Mouse (Mus musculus) yolk sac, embryonic 10.5 days (tissue): ENCODE data around the gene Prpf6.
A peak's percentile ranks its signal among the peaks of the same experiment; 100 is the strongest.

Experiments
- DNase-seq: peaks from one replicate; pipeline ENCODE4 v3.0.0-alpha.2; 2017; ENCODE audit warnings: low spot score

Gene Prpf6

DNA sequence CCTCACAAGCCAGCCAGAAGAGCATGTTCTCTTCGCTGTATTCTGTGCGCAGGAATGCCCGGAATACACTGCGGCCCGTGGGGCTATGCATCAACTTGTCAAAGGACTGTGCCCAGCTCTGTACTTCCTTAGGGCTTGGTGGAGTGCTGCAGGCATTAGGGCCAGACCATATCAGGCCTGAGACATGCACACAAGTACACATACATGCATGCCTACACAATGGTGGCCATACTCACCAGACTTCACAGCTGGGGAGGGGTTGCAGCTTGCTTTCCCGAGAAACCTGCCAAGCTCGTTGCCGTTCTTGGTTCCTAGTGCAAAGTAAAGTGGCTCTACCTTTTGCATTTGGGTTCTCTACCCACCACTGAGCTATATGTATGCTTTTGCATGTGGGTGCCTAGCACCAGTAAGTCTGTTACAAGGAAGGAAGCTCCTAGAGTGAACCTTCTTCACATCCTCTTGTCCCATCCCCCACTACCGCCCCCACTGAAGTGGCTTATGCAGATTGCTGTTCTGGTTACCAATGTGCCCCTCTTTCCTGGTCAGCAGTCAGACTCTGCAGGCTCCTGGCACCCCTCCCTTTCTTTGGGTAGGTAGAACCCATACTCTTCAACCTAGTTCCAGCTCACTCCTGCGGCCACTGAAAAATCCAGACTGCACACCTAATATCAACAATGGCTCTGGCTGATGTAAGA lies 97.9 kb downstream of the Prpf6 start:
- no peak for DNase-seq

- no peak for DNase-seq
Measured at GRCm38 (mm10) chr2:181691083-181691482, 99.4 kb downstream of the Prpf6 start.

DNA sequence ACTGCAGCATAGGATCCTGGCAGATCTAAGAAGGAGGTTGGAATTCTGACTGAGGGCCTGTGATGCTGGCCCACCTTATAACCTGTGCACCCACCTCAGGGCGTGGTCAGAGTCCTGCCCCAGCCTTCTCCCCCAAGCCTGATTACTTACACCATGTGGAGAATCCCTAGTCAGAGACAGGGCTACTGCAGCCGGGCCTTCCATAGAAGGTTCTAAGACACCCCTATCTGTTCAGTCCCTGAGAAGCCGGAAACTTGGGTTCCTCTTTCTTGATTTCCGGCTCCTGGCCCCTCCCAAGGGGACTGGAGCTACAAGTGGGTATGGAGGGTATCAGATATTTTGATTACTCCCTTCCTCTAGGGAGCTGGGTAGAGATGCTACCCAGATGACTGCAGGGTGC lies 99.9 kb downstream of the Prpf6 start:
- no peak for DNase-seq

DNA sequence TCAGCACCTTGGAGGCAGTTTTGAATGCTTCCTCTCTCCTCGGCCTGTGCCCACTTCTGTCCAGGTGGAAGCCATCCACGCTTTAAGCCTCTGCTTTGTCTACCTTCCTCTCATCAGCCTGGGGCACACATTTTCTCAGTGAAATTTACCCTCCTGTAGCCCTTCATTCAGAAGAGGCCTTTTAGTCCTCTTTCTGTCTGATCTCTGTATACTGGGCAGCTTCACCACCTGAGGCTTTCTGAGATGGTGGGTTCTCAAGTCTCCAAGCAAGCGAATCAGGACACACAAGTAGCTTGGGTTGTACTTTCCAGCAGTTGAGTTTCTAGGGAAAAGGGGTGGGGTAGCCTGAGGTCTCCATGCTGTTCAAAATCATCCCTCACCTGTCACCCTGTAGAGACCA lies 100.6 kb downstream of the Prpf6 start:
- DNase-seq, result no peak

DNA sequence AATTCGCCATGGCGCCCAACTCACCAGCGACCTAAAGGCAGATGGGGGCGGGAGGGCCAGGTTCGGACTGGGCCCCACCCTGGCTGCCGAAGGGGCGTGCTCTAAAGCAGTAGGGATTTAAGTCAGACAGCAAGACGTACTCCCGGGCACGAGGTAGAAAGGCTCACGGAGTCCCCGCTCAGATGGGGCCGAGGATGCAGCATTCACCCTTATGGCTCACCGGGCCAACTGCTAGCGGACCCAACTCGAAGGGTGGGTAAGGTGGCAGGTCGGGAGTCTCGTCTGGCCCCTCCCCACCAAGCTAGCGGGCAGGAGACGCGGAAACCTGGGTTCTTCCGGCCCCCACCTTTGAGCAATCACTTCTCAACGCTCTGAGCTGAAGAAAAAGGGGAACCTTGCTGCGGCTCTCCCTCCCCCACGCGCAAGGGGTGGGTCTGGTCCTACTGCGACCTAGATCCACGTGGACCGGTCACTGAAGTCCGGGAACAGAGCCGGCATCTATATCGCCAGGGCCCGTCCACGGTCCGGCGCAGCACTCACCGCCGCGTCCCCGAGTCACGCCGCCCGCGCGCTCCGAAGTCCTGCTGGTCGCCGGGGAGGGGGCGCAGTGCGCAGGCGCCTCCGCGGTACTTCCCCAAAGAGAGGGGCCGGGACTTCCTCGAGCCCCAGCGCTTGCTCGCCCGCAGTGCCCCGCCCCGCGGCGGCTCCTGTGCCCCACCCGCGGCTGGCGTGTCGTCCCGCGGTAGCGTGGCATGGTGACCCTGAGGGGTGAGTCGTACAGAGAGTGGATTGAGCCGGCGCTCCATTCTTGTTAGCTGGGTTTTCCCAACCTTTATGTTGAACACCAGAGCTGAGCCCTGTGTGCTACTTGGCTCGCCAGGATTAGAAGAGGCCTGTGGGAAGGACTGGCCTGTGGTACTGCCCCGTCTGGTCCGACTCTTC lies 101.9 kb downstream of the Prpf6 start, which contains the start of gene Rgs19:
TSS of gene Rgs19 (minus strand) at position 639 of the 942 bp plus-strand sequence.
- peak; percentile 77 for DNase-seq

- DNase-seq, result no peak
Measured at GRCm38 (mm10) chr2:181694581-181694980, 102.9 kb downstream of the Prpf6 start.

GRCm38 (mm10) chr2:181695776-181696175 lies 104.1 kb downstream of the Prpf6 start:
- DNase-seq, result no peak

- DNase-seq, result no peak
Measured at GRCm38 (mm10) chr2:181696801-181697420, 105.2 kb downstream of the Prpf6 start.

DNA sequence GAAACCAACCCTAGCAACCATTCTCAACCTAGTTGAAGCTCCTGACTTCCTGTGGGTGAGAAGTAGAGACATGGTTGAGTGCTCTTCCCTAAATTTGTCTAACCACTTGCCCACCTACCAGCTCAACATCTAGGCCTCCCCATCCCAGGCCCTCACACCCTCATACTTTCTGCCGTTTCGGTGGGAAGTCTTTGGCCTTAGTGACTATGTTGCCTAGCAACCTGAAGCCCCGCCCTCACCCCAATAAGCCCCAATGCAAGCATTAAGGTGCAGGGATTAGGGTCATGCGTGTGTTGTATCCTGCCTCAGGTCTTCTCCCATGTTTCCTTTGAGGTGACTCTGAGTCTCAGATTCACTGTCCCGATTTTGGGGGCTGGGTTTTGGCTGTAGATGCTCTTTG lies 106.6 kb downstream of the Prpf6 start, which contains the start of gene Lkaaear1:
TSS of gene Lkaaear1 (minus strand) at position 202 of the 400 bp plus-strand sequence.
- DNase-seq, result no peak
